Mouse (Mus musculus): Measurements from ENCODE around the gene Erp27.

- no peak for TF ChIP-seq POLR2A (IDR thresholded peaks at IDR 0.05; ENCODE audit: control insufficient read depth in 1 of 2, insufficient read depth in 1 of 2, low read depth in 1 of 2, low read length in 2 of 2, poor library complexity in 1 of 2)
- TF ChIP-seq CTCF (IDR thresholded peaks at IDR 0.05 in 2 of 3, conservative IDR thresholded peaks at IDR 0.05 in 1 of 3; ENCODE audit: control insufficient read depth in 1 of 3, insufficient read depth in 1 of 3, low read depth in 2 of 3, low read length in 3 of 3, poor library complexity in 1 of 3, severe bottlenecking in 1 of 3), result no peak
Observed at GRCm38 (mm10) chr6:136892002-136892401, 30.0 kb downstream of the Erp27 start.
